Mouse (Mus musculus): ENCODE results near the gene Tcp11l2. TPM values are rescaled to one million over a fixed set of nuclear protein-coding genes. Genes with fewer than 3 reads are reported as not detected.

Gene Tcp11l2
- polyA plus RNA-seq, 1 experiment from 2014 or later, result 36.6 TPM

- Histone ChIP-seq H3K27ac (ENCODE audit: low read length) (no peak overlapping the region), H3K9me3 (ENCODE audit: control insufficient read depth, low read length) (no peaks in the 10 kb centered on the region), H3K4me3 (replicated peaks; ENCODE audit: low read length) (no peak overlapping the region), H3K9ac (replicated peaks; ENCODE audit: low read depth, low read length) (no peak overlapping the region), H3K27me3 (replicated peaks; ENCODE audit: control insufficient read depth, insufficient read depth, low read length) (no peaks in the 10 kb centered on the region), H3K4me1 (replicated peaks; ENCODE audit: control insufficient read depth, insufficient read depth, low read length) (peaks cover 29% of the 10 kb centered on the region), H3K36me3 (ENCODE audit: control insufficient read depth, insufficient read depth) (no peaks in the 10 kb centered on the region), H3K4me2 (ENCODE audit: low read length) (no peak overlapping the region)
- WGBS, result 65% methylated on average over 5 of the region's 5 CpGs
- no peak for ATAC-seq
These were observed 41.0 kb upstream of the Tcp11l2 start for GRCm38 (mm10) chr10:84535458-84535857.

GRCm38 (mm10) chr10:84535859-84536258 is 40.6 kb upstream of the Tcp11l2 start:
- H3K9ac ChIP-seq (replicated peaks; ENCODE audit: low read depth, low read length), result no peak overlapping the region
- ATAC-seq, result no peak
- no peak overlapping the region for H3K27ac ChIP-seq (ENCODE audit: low read length)
- H3K9me3 ChIP-seq (ENCODE audit: control insufficient read depth, low read length), result no peaks in the 10 kb centered on the region
- peaks cover 25% of the 10 kb centered on the region for H3K4me1 ChIP-seq (replicated peaks; ENCODE audit: control insufficient read depth, insufficient read depth, low read length)
- no peak overlapping the region for H3K4me3 ChIP-seq (replicated peaks; ENCODE audit: low read length)
- WGBS, result 45% methylated on average over 4 of the region's 4 CpGs
- H3K27me3 ChIP-seq (replicated peaks; ENCODE audit: control insufficient read depth, insufficient read depth, low read length), result no peaks in the 10 kb centered on the region
- H3K36me3 ChIP-seq (ENCODE audit: control insufficient read depth, insufficient read depth), result no peaks in the 10 kb centered on the region
- no peak overlapping the region for H3K4me2 ChIP-seq (ENCODE audit: low read length)

GRCm38 (mm10) chr10:84539651-84540050 is 36.8 kb upstream of the Tcp11l2 start:
- Histone ChIP-seq H3K27me3 (replicated peaks; ENCODE audit: control insufficient read depth, insufficient read depth, low read length) (no peaks in the 10 kb centered on the region), H3K9ac (replicated peaks; ENCODE audit: low read depth, low read length) (no peak overlapping the region), H3K27ac (ENCODE audit: low read length) (no peak overlapping the region), H3K36me3 (ENCODE audit: control insufficient read depth, insufficient read depth) (no peaks in the 10 kb centered on the region), H3K9me3 (ENCODE audit: control insufficient read depth, low read length) (no peaks in the 10 kb centered on the region), H3K4me1 (replicated peaks; ENCODE audit: control insufficient read depth, insufficient read depth, low read length) (no peaks in the 10 kb centered on the region), H3K4me3 (replicated peaks; ENCODE audit: low read length) (no peak overlapping the region), H3K4me2 (ENCODE audit: low read length) (no peak overlapping the region)
- WGBS, result 92% methylated on average over 6 of the region's 6 CpGs
- no peak for ATAC-seq

- H3K36me3 ChIP-seq (ENCODE audit: control insufficient read depth, insufficient read depth), result no peaks in the 10 kb centered on the region
- H3K27me3 ChIP-seq (replicated peaks; ENCODE audit: control insufficient read depth, insufficient read depth, low read length), result no peaks in the 10 kb centered on the region
- H3K9ac ChIP-seq (replicated peaks; ENCODE audit: low read depth, low read length), result no peak overlapping the region
- H3K9me3 ChIP-seq (ENCODE audit: control insufficient read depth, low read length), result no peaks in the 10 kb centered on the region
- no peak for ATAC-seq
- no peak overlapping the region for H3K4me2 ChIP-seq (ENCODE audit: low read length)
- no peak overlapping the region for H3K27ac ChIP-seq (ENCODE audit: low read length)
- H3K4me1 ChIP-seq (replicated peaks; ENCODE audit: control insufficient read depth, insufficient read depth, low read length), result no peaks in the 10 kb centered on the region
- no peak overlapping the region for H3K4me3 ChIP-seq (replicated peaks; ENCODE audit: low read length)
- WGBS, result 63% methylated on average over 11 of the region's 11 CpGs
These were observed 33.4 kb upstream of the Tcp11l2 start for GRCm38 (mm10) chr10:84542802-84543658.

GRCm38 (mm10) chr10:84544841-84545610 is 31.4 kb upstream of the Tcp11l2 start:
- H3K9ac ChIP-seq (replicated peaks; ENCODE audit: low read depth, low read length), result no peak overlapping the region
- H3K27me3 ChIP-seq (replicated peaks; ENCODE audit: control insufficient read depth, insufficient read depth, low read length), result no peaks in the 10 kb centered on the region
- H3K9me3 ChIP-seq (ENCODE audit: control insufficient read depth, low read length), result no peaks in the 10 kb centered on the region
- H3K4me3 ChIP-seq (replicated peaks; ENCODE audit: low read length), result no peak overlapping the region
- H3K27ac ChIP-seq (ENCODE audit: low read length), result no peak overlapping the region
- H3K4me1 ChIP-seq (replicated peaks; ENCODE audit: control insufficient read depth, insufficient read depth, low read length), result no peaks in the 10 kb centered on the region
- WGBS, result 76% methylated on average over 7 of the region's 7 CpGs
- ATAC-seq, result no peak
- H3K4me2 ChIP-seq (ENCODE audit: low read length), result no peak overlapping the region
- no peaks in the 10 kb centered on the region for H3K36me3 ChIP-seq (ENCODE audit: control insufficient read depth, insufficient read depth)

GRCm38 (mm10) chr10:84549146-84549919 is 27.1 kb upstream of the Tcp11l2 start:
- H3K9ac ChIP-seq (replicated peaks; ENCODE audit: low read depth, low read length), result no peak overlapping the region
- ATAC-seq, result no peak
- H3K27ac ChIP-seq (ENCODE audit: low read length), result no peak overlapping the region
- 78% methylated on average over 17 of the region's 17 CpGs for WGBS
- no peak overlapping the region for H3K4me3 ChIP-seq (replicated peaks; ENCODE audit: low read length)
- H3K9me3 ChIP-seq (ENCODE audit: control insufficient read depth, low read length), result no peaks in the 10 kb centered on the region
- no peaks in the 10 kb centered on the region for H3K36me3 ChIP-seq (ENCODE audit: control insufficient read depth, insufficient read depth)
- H3K27me3 ChIP-seq (replicated peaks; ENCODE audit: control insufficient read depth, insufficient read depth, low read length), result no peaks in the 10 kb centered on the region
- H3K4me1 ChIP-seq (replicated peaks; ENCODE audit: control insufficient read depth, insufficient read depth, low read length), result no peaks in the 10 kb centered on the region
- no peak overlapping the region for H3K4me2 ChIP-seq (ENCODE audit: low read length)

- 84% methylated on average over 10 of the region's 10 CpGs for WGBS
These were observed 26.5 kb upstream of the Tcp11l2 start for GRCm38 (mm10) chr10:84549920-84550293.

GRCm38 (mm10) chr10:84551846-84552245 is 24.6 kb upstream of the Tcp11l2 start:
- Histone ChIP-seq H3K4me3 (replicated peaks; ENCODE audit: low read length) (no peak overlapping the region), H3K4me2 (ENCODE audit: low read length) (no peak overlapping the region), H3K27ac (ENCODE audit: low read length) (no peak overlapping the region), H3K9me3 (ENCODE audit: control insufficient read depth, low read length) (no peaks in the 10 kb centered on the region), H3K27me3 (replicated peaks; ENCODE audit: control insufficient read depth, insufficient read depth, low read length) (no peaks in the 10 kb centered on the region), H3K9ac (replicated peaks; ENCODE audit: low read depth, low read length) (no peak overlapping the region), H3K4me1 (replicated peaks; ENCODE audit: control insufficient read depth, insufficient read depth, low read length) (no peaks in the 10 kb centered on the region), H3K36me3 (ENCODE audit: control insufficient read depth, insufficient read depth) (no peaks in the 10 kb centered on the region)
- no peak for ATAC-seq
- 90% methylated on average over 3 of the region's 3 CpGs for WGBS

More at GRCm38 (mm10) chr10:84549920-84550293, 26.5 kb upstream of the Tcp11l2 start:
- no peaks in the 10 kb centered on the region for H3K27me3 ChIP-seq (replicated peaks; ENCODE audit: control insufficient read depth, insufficient read depth, low read length)
- no peak overlapping the region for H3K4me3 ChIP-seq (replicated peaks; ENCODE audit: low read length)
- no peaks in the 10 kb centered on the region for H3K9me3 ChIP-seq (ENCODE audit: control insufficient read depth, low read length)
- no peak for ATAC-seq
- H3K4me2 ChIP-seq (ENCODE audit: low read length), result no peak overlapping the region
- H3K9ac ChIP-seq (replicated peaks; ENCODE audit: low read depth, low read length), result no peak overlapping the region
- H3K36me3 ChIP-seq (ENCODE audit: control insufficient read depth, insufficient read depth), result no peaks in the 10 kb centered on the region
- H3K27ac ChIP-seq (ENCODE audit: low read length), result no peak overlapping the region
- H3K4me1 ChIP-seq (replicated peaks; ENCODE audit: control insufficient read depth, insufficient read depth, low read length), result no peaks in the 10 kb centered on the region

GRCm38 (mm10) chr10:84552477-84552876 is 23.9 kb upstream of the Tcp11l2 start:
- Histone ChIP-seq H3K4me2 (ENCODE audit: low read length) (no peak overlapping the region), H3K27ac (ENCODE audit: low read length) (no peak overlapping the region), H3K27me3 (replicated peaks; ENCODE audit: control insufficient read depth, insufficient read depth, low read length) (no peaks in the 10 kb centered on the region), H3K9ac (replicated peaks; ENCODE audit: low read depth, low read length) (no peak overlapping the region), H3K4me3 (replicated peaks; ENCODE audit: low read length) (no peak overlapping the region), H3K9me3 (ENCODE audit: control insufficient read depth, low read length) (no peaks in the 10 kb centered on the region), H3K4me1 (replicated peaks; ENCODE audit: control insufficient read depth, insufficient read depth, low read length) (no peaks in the 10 kb centered on the region), H3K36me3 (ENCODE audit: control insufficient read depth, insufficient read depth) (no peaks in the 10 kb centered on the region)
- no peak for ATAC-seq
- WGBS, result 93% methylated on average over 2 of the region's 2 CpGs

Data from forebrain, embryonic 16.5 days (tissue).